Mouse (Mus musculus) limb, embryonic 13.5 days (tissue): Measurements from ENCODE around the gene Lcor. TPM values are rescaled to one million over a fixed set of nuclear protein-coding genes. Genes with fewer than 3 reads are reported as not detected.

Experiments
- microRNA-seq: library from miRNA; unstranded; fragments of <30 nt; microRNA quantifications from one replicate; pipeline ENCODE4, GENCODE M21; 2016
- polyA plus RNA-seq: library from polyadenylated mRNA; unstranded; fragments of >200 nt; fragmentation: Nextera tagmentation; extraction: Ambion mirVana; gene quantifications from 2 replicates; pipeline ENCODE4 v1.2.1, GENCODE M21; 2015

Gene Lcor
- polyA plus RNA-seq, 1 experiment from 2014 or later: 10.5 TPM

Small RNA genes lying within 50 kb of the gene (microRNA-seq; reads per million reads assigned to microRNA genes)
- not detected for gene Mir8091

Other genes with a start within 250 kb of the Lcor start
- gene Tm9sf3, start 218.6 kb upstream of the Lcor start, polyA plus RNA-seq: 133 and 135 TPM in 2 replicates
- gene Pik3ap1, start 97.5 kb upstream of the Lcor start, polyA plus RNA-seq: 1.9 TPM in 2 replicates
- 1.8 and 2.2 TPM in 2 replicates for gene Gm340, start 99.7 kb downstream of the Lcor start, polyA plus RNA-seq